Mouse (Mus musculus) lung, postnatal 14 days (tissue): ENCODE measurements around the gene Cradd.
A peak's percentile ranks its signal among the peaks of the same experiment; 100 is the strongest.

ENCODE experiments used
- DNase-seq: peaks from one replicate; pipeline ENCODE4 v3.0.0; 2021

Gene Cradd

DNA sequence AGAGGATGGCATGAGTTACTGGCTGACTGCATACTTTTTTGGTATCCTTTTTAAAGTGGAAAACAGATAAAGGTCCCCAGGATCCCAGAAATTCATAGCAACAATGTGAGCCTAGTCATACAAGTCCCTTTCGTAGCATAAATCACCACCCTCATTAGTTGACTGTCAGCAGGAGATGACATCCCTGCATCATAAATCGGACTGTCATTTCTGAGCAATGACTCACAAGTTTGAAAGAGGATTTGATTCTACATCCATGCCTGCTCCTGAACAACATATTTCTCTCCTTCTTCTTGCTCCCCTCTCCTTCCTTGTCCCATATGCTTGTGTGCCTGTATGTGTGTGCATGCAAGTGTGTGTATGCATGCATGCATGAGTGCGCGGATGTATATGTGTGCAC lies 129.2 kb downstream of the Cradd start:
- no peak for DNase-seq

- DNase-seq: no peak
Measured at GRCm38 (mm10) chr10:95193875-95194281, 130.1 kb downstream of the Cradd start.

DNA sequence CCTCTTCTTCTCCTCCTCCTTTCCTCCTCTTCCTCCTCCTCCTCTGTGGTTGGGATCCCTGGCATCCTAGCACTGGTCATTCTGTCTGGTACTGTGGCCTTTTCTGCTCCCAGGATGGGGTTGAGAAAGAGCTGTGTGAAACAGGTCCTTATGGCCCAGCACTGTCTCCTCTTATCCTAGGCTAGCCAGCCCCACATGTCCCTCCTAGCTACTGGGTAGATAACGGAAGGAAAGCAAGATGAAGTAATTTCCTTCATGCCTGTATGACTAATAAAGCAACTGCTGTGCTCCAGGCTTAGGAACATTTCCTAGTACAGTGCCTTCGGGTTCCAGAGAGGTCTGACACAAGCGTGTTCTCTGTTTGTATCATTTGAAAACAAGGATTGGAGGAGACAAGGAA lies 132.1 kb downstream of the Cradd start:
- DNase-seq: no peak

GRCm38 (mm10) chr10:95191151-95191655 lies 132.7 kb downstream of the Cradd start:
- DNase-seq: no peak

- no peak for DNase-seq
Measured at GRCm38 (mm10) chr10:95189550-95190211, 134.3 kb downstream of the Cradd start.

DNA sequence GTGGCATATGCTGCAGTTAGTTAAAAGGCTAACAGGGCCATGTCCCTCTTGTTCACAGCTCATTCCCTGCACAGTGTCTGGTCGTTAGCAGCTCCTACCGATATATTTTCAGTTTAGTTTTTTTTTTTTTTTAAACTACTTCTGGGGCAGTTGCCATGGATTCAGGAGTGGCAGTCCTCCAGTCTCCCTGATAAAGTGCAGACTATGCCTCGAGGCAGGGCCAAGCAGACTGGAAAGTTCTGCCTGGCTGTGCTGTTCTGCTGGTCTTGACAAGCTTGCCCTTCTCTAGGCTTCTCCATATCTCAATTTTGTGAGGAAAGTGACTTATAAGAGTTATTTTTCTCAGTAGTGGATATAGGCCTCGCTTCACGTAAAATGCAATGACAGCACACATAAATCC lies 139.7 kb downstream of the Cradd start:
- no peak for DNase-seq

DNA sequence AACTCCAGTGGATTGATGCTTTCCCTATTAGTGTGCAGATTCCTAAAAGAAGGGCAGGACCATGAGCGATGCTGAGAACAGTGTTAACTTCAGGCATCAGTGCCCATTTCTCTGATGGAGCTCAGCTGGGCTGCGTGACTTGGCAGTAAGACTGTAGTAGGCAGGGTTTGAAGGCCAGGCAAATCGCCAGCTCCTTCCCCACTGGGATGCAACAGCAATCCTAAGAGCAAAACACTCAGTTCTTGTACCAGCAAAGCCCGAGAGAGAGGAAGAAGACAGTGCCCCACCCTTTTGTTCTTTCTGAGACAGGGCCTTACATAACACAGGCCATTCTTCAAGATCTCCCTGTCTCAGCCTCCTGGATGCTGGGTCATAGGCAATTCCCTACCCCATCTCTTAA lies 140.9 kb downstream of the Cradd start:
- peak; percentile 78 for DNase-seq

- no peak for DNase-seq
Measured at GRCm38 (mm10) chr10:95182405-95182804, 141.5 kb downstream of the Cradd start.

DNA sequence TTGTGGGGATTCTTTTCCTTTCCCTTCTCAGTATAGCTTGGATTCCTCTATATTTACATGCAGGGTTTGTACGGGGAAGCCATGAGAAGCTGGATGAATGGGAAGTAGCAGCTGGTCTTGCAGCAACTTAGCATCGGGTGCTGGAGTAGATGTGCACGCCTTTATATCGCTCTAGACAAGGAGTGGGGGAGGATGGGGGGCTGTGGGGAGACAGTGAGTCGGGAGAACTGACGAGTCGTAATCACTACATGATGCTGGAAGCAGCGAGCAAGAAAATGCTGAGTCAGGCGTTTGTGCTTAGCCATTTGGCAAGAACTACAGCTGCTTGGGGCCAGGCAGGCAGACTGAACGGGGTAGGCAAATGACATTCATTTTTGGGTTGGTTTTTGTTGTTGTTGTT lies 142.4 kb downstream of the Cradd start:
- DNase-seq: no peak

DNA sequence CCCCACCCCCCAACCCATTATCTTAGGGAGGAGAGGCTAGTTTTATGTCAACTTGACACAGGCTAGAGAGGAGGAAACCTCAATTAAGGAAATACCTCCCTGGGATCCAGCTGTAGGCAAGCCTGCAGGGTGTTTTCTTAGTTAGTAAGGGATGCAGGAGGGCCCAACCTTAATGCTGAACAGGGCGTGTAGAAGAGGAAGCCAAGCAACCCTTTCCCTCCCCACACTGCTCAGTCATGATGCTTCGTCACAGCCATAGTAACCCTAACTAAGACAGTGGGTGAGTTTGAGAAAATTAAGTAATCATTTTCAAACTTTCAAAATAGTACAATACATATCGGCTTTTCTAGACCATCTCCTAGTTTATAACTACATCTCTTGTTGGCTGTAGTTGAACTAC lies 143.0 kb downstream of the Cradd start:
- DNase-seq: no peak

GRCm38 (mm10) chr10:95180177-95180576 lies 143.8 kb downstream of the Cradd start:
- no peak for DNase-seq

DNA sequence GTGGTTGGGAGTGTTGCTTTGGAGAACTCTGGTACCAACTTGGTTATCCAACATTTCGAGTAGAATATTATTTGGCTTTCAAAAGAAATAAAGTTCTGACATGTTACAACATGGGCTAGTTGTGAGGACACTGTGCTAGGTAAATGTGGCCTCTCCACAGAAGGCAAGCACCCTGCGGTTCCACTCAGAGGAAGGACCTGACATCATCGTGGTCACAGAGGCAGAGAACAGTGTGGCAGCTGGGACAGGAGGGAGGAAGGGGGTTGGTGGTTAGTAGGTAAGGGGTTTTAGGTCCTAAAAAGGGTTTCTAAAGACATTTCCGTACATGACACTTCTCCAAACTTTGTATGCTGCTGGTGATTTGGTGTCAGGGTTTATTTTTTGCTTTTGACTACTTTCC lies 145.1 kb downstream of the Cradd start:
- DNase-seq: no peak

GRCm38 (mm10) chr10:95175423-95176120 lies 148.4 kb downstream of the Cradd start:
- no peak for DNase-seq

DNA sequence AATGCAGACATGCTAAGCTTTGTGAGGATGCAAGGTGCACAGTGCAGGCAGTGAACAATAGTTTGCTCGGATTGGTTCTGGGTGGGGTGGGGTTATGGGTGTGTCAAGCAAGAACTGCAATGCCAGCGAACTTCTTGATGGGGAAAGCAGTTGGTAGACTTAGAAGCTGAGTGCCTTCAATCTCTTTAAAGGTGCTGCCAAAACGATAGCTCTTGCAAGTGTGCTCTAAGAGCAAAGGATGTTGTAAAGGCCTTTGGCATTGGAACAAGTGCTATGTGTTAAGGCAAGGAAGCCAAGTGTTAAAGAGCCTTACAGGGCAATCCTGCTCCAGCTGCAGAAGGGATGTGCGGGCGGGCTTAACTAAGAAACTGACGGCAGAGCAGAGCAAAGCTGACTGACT lies 149.7 kb downstream of the Cradd start:
- DNase-seq: no peak

- DNase-seq: no peak
Measured at GRCm38 (mm10) chr10:95170721-95171354, 153.1 kb downstream of the Cradd start.

DNA sequence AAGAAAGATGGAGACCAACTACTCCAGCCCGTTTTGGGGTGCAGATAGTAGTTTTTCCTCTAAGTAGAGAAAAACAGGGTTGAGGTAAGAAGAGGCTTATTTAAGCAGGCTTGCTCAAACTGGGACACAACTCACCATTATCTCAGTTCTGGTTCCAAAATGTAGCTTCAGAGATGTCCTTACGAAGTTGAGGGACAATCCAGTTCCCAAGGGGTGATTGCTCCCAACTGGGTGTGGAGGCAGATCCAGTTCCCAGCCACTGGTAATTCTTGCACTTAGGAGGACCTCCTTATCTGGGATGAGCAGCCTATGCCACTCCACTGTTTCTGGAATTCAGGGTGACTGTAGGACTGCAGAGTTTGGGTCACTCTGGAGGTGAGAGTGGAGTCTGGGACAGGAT lies 159.0 kb downstream of the Cradd start:
- DNase-seq: no peak

DNA sequence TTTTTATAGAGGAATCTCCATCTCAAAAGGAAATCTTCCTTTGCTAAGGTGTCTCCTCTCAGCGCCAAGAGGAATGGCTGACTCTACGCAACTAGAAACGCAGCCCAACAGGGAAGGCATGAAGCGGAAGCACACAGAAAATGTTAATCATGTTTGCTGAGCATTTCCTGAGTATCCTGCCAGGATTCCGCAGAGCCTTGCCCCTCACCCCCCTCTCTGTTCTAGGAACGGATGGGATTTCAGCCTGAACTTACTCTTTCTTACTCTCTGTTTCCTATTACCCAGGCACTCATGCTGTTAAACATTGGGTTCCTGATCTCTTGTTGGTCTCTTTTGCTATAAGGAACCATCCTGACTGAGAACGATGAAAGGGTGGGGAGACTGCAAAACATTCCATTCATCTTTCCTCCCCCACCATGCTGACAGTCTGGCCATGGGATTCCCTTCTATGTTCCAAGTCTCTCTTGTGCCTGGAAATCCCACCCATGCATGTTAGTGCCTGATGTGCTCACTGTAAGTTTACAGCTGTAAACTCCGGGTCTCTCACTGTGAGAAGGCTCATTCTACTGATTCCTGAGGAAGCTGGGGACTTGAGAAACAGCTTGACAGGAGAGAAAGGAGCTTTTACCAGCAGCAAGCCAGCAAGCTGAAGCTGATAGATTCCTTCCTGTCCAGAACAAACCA lies 161.1 kb downstream of the Cradd start:
- DNase-seq: no peak

DNA sequence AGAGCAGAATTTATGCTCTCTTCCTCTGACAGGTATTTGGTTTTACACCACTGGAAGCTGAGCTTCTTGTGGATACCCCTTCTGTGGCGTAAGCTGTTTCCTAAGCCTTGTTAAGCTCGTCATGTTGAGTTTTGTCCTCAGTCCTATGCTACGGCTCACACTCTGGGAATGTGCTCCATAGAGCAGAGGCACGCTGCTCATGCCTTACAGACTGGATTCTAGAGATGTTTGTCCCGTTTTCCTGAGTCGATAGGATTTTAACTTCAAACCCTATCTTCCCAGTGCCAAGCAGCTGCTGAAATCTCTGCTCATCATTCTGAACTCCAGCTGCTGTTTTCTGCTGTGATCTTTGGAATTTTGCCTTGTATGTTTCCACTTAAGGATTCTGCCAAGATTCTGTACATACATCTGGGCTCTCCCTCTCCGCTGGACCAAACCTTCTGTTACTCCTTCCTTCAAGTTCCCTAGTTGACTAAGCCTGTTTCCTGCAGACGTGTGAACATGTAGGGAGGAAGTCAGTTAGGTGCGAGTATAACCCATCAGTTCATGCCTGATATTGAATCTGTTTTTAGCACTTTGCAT lies 164.2 kb downstream of the Cradd start:
- no peak for DNase-seq

GRCm38 (mm10) chr10:95156410-95156809 lies 167.5 kb downstream of the Cradd start:
- DNase-seq: no peak

GRCm38 (mm10) chr10:95154675-95155074 lies 169.3 kb downstream of the Cradd start:
- no peak for DNase-seq

DNA sequence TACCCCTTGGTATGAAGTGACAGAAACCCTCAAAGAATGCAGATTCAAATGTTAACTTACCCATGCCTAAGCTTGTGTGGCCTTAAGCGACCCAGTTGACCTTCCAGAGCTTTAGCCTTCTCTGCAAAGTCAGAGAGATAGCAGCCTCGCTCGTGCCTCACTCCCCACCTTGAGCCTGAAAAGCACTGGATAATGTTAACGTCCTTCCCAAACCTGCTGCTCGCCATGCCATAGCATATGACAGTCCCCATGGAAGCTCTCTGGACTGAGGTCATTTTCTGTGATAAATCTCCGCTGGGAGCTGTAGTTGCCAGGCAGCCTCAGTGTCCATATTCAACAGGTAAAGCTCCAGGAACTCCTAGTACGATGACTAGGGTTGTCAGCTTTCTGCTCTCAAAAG lies 170.7 kb downstream of the Cradd start:
- DNase-seq: no peak

DNA sequence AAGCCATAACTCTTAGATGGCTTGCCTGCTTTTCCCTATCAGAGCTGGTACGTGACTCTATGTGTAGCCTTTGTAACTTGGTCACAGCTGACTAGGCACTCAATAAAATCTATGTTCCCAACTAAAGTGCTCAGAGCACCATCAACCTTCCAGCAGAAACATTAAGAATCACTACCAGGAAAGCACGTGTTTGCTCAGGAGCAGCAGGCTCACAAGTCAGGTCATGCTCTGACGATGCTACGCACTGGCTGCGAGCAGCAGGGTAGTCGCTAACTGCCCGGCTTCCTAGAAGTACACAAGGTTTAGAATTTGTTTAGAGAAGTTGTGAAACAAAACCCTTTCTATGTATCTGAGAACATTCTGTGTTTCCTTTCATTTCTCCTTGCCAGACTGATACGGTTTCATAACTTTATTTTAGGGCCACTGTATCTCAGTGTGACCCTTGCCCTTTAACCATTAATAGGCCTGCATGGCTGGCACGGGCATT lies 171.4 kb downstream of the Cradd start:
- no peak for DNase-seq
